ENCODE assay signal across 8 mouse cellular contexts in the genomic region with DNA sequence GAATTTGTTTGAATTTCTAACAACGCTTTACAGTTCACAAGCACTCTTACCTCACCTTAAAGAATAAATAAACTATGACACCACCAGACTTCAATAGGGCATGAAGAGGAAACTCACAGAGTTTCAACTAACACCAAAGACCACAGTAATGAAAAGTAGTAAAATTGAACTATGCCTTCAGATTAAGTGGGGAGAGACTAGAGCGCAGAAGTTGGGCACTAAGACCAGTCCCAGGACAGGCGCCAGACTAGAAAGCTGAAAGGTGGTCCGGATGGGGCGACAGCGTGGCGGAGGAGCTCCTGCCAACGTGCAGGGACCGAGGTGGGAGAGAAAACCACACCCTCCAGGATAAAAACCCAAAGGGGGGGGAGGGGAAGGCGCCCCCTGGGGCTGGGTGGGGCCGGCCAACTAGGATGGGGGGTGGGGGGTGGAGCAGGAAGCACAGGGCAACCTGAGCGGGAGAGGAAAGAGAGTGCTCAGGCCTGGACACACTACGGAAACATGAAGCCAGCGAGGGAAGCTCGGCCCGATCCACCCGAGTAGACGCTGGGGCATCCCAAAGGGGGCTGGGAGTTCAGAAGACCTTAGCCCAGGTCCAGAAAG. TPM values are rescaled to one million over a fixed set of nuclear protein-coding genes. Genes with fewer than 3 reads are reported as not detected.
DNase-seq lines count a peak whose midpoint lies in the region; ATAC-seq and TF ChIP-seq lines count a peak whose summit lies in the region.

No protein-coding gene starts in this region.

- TF ChIP-seq POLR2A in small intestine, adult 2 months (IDR thresholded peaks at IDR 0.05; ENCODE audit: low read depth, low read length), result no peak

- H3K27ac ChIP-seq in left cerebral cortex, adult 2 months, result peak overlapping the region; percentile 98
- peak overlapping the region; percentile 93 for H3K27ac ChIP-seq in forebrain, embryonic 15.5 days (replicated peaks)
- H3K27ac ChIP-seq in limb, embryonic 15.5 days, result peak overlapping the region; percentile 95
- peak overlapping the region; percentile 63 for H3K27ac ChIP-seq in small intestine, adult 2 months (ENCODE audit: insufficient read depth, low read depth, low read length)

- 1% methylated on average over 17 of the region's 18 CpGs for WGBS in forebrain, embryonic 15.5 days
- WGBS in limb, embryonic 15.5 days, result 1% methylated on average over 18 of the region's 18 CpGs
- 1% methylated on average over 18 of the region's 18 CpGs for WGBS in small intestine, adult 2 months

- H3K9ac ChIP-seq in forebrain, embryonic 15.5 days (replicated peaks), result peak overlapping the region; percentile 91
- H3K9ac ChIP-seq in limb, embryonic 15.5 days, result peak overlapping the region; percentile 73

- 0 out of 2 replicates have a peak, but pooled peaks cover 4% of the 10 kb centered on the region for H3K36me3 ChIP-seq in forebrain, embryonic 15.5 days
- H3K36me3 ChIP-seq in limb, embryonic 15.5 days, result peaks cover 9% of the 10 kb centered on the region; the same call in 1 of the 2 replicates
- no peaks in the 10 kb centered on the region; the same call in 1 of the 2 replicates for H3K36me3 ChIP-seq in small intestine, adult 2 months (ENCODE audit: control insufficient read depth, insufficient read depth, low read length)

- DNase-seq in left cerebral cortex, adult 2 months (ENCODE audit: extremely low spot score in 1 of 2, low spot score in 2 of 2), result no peak
- DNase-seq in left cerebral cortex, adult 18-20 months (ENCODE audit: low spot score in 2 of 2), result no peak
- peak; percentile 17 for DNase-seq in T-cell, adult 2 months (ENCODE audit: low spot score)
- no peak for DNase-seq in layer of hippocampus, adult 18-20 months (ENCODE audit: low spot score in 2 of 2)
- no peak for DNase-seq in left cerebral cortex, adult 9 months (ENCODE audit: low spot score in 2 of 2)

- intact Hi-C loops in left cerebral cortex, adult 2 months (cut with DNase I), result no loop called here

- peaks cover 32% of the 10 kb centered on the region for H3K4me1 ChIP-seq in forebrain, embryonic 15.5 days
- H3K4me1 ChIP-seq in limb, embryonic 15.5 days, result peaks cover 23% of the 10 kb centered on the region
- H3K4me1 ChIP-seq in small intestine, adult 2 months (ENCODE audit: control insufficient read depth, insufficient read depth, insufficient read length, low read length), result no peaks in the 10 kb centered on the region; the same call in 1 of the 2 replicates

- TF ChIP-seq CTCF in left cerebral cortex, adult 2 months (IDR thresholded peaks at IDR 0.05), result no peak
- TF ChIP-seq CTCF in small intestine, adult 2 months (IDR thresholded peaks at IDR 0.05; ENCODE audit: extremely low read depth, insufficient read length, insufficient replicate concordance, low read depth, low read length), result no peak

- peak overlapping the region; percentile 89 for H3K4me3 ChIP-seq in left cerebral cortex, adult 2 months
- peak overlapping the region; percentile 88 for H3K4me3 ChIP-seq in forebrain, embryonic 15.5 days
- peak overlapping the region; percentile 78 for H3K4me3 ChIP-seq in limb, embryonic 15.5 days
- H3K4me3 ChIP-seq in small intestine, adult 2 months (ENCODE audit: low read depth, low read length), result peak overlapping the region; percentile 73

- H3K4me2 ChIP-seq in forebrain, embryonic 15.5 days (replicated peaks), result peak overlapping the region; percentile 68
- H3K4me2 ChIP-seq in limb, embryonic 15.5 days, result peak overlapping the region; percentile 61

- no peaks in the 10 kb centered on the region for H3K9me3 ChIP-seq in forebrain, embryonic 15.5 days
- H3K9me3 ChIP-seq in limb, embryonic 15.5 days, result no peaks in the 10 kb centered on the region

- no peaks in the 10 kb centered on the region for H3K27me3 ChIP-seq in forebrain, embryonic 15.5 days
- H3K27me3 ChIP-seq in limb, embryonic 15.5 days, result no peaks in the 10 kb centered on the region
- H3K27me3 ChIP-seq in small intestine, adult 2 months (ENCODE audit: control insufficient read depth, insufficient read depth, low read length), result no peaks in the 10 kb centered on the region

- ATAC-seq in forebrain, embryonic 15.5 days (replicated peaks), result peak; percentile 76
- peak; percentile 44; the same call in 1 of the 2 replicates for ATAC-seq in limb, embryonic 15.5 days (ENCODE audit: insufficient number of reproducible peaks, low FRiP score, low TSS enrichment, low read depth)

RNA-seq across cellular contexts. Expression of a gene that starts 0.5 kb away (rescaled TPM):
- 10 to 100 TPM; 39.4 to 42.2 TPM for total RNA-seq in left cerebral cortex, adult 2 months (2021)
- 10 to 100 TPM; 38.4 to 41.9 TPM for total RNA-seq in left cerebral cortex, adult 18-20 months (2021)
- polyA plus RNA-seq in forebrain, embryonic 15.5 days (2015; fragmentation: Nextera tagmentation; extraction: Ambion mirVana), result 54.9 and 58.9 TPM in 2 replicates
- 56.9 and 68.8 TPM in 2 replicates for polyA plus RNA-seq in limb, embryonic 15.5 days (2015; fragmentation: Nextera tagmentation; extraction: Ambion mirVana)
- 60.7 and 80.3 TPM in 2 replicates for polyA plus RNA-seq in small intestine, adult 2 months (2012; rRNA removed)
- 10 to 100 TPM; 37.7 to 39.6 TPM for total RNA-seq in layer of hippocampus, adult 18-20 months (2021)

RNA-seq across cellular contexts. Expression of a gene that starts 40.2 kb away (rescaled TPM):
- 10 to 100 TPM; 39.9 to 42.4 TPM for total RNA-seq in left cerebral cortex, adult 2 months (2021)
- total RNA-seq in left cerebral cortex, adult 18-20 months (2021), result 10 to 100 TPM; 40.4 to 45.5 TPM
- 84.8 and 91.4 TPM in 2 replicates for polyA plus RNA-seq in forebrain, embryonic 15.5 days (2015; fragmentation: Nextera tagmentation; extraction: Ambion mirVana)
- 58.6 and 60.6 TPM in 2 replicates for polyA plus RNA-seq in limb, embryonic 15.5 days (2015; fragmentation: Nextera tagmentation; extraction: Ambion mirVana)
- 12.2 and 27.5 TPM in 2 replicates for polyA plus RNA-seq in small intestine, adult 2 months (2012; rRNA removed)
- 10 to 100 TPM; 41.2 to 43.2 TPM for total RNA-seq in layer of hippocampus, adult 18-20 months (2021)
